Mouse (Mus musculus) c-Kit-positive CD71-negative TER-119-negative erythroid progenitor cells, embryonic 14.5 days (primary cell): ENCODE measurements at regions not wholly inside any gene's neighbourhood (a gene's known extent, or its start where the extent isn't known, plus 50 kb on each side); places are given as distances from the start of the nearest gene placed in this dataset.

ENCODE experiments used
- DNase-seq: peaks from one replicate; pipeline ENCODE4 v3.0.0-alpha.2; 2013; ENCODE audit warnings: low read depth

DNA sequence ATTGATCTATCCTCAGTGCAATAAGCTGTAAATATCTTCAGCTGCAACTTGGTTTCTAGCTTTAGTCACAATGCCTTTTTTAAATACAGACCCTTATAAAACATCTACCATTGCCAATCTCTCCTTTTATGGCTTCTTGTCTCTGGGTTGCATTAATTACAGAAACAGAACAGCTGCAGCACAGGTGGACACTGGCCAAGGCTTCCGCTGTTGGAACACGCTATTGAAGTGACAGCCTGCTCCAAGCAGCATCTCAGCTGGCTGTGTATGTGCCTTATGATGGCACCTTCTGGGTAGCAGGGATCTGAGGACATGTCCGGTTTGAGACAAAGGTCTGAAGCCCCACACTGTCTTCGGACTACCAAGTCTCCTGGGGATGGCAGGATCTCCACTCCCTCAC lies 207.1 kb upstream of the Plpp4 start:
- DNase-seq = no peak

DNA sequence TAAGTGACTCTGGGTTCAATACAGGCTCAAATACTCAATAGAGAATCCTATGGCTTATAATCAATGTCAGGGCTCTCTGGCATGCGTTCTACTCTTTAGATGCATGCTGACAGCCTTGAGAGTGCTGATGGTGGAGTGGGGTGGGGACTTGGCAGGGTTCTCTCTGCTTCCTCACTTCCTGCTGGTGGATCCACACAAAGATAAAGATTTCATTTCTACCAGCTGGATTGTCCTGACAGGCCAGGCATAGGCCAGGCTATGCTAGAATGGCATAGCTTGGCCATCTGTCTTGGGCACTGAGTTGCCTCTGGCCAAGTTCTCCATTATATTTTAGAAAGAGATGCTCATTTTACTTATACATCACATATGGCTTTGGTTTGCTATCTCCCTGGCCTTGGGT lies 206.2 kb upstream of the Plpp4 start:
- DNase-seq = no peak

DNA sequence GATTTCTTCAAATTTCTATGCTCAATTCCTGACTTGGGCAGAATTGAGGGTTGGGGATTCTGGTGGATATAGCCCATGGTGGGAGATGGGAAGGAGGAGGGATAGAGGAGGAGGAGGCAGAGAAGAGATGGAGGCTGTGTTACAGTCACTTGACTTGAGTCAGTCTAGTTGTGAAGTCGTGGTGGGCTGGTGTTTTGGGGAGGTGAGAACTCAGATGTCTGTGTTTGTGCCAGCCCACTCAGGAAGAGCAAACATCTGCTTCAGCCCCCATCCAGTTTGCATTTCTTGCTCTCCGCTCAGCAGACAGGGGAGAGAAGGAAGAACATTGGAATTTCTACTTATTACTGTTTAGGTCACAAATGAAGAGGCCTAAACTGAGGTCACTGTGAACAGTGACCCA lies 189.9 kb upstream of the Plpp4 start:
- DNase-seq = no peak

DNA sequence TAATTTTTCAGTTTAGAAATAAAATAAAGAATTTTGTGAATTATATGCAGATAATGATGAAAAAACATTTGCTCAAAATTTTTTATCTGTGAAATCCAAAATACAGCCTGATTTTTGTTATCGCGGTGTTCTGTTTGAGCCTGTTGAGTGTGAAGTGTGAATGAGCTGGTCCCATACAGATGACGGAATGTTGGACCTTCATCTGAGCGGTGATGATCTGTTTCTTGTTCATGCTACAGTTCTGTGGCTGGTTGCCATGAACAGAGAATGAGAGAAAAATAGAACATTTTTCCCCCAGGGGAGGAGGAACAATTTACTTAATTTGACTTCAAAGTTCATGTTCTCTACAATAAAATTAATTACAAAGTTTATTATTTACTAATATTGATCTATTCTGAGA lies 188.7 kb upstream of the Plpp4 start:
- DNase-seq = no peak

DNA sequence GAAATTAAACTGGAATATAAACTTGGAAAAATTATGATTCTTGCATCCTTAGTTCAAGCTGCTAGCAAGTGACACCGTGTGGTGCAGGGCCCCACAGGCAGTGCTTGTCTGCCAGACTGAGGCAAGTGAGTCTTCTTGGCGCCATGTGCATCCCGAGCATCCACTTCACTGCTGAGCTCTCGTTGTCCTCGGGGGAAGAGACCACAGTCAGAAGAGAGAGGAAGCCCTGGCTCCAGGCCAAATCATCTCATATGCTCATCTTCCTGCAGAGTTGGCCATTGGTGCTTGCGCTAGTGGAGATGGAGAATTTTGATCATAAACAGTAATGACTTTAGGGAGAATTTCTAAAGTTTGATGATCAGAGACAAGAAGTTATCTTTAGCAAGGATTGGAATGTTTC lies 177.0 kb upstream of the Plpp4 start:
- DNase-seq = no peak

DNA sequence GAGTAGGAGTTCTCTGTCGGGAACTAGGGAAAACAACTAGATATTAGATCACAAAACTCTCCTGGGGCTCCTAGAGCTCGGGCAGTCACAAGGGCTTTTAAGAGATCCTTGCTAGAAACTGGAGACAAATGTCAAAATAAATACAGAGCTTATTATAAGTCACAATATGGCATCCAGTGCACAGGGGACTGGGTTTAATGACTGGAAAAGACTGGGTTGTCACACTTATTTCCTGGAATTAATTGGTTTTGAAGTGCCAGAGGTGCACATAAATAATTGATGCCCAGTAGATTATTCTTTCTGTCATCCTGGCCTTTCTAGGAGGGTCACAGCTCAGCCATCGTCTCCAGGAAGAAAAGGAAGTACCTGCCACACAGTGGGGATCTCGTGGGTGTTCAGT lies 165.4 kb upstream of the Plpp4 start:
- DNase-seq = no peak

DNA sequence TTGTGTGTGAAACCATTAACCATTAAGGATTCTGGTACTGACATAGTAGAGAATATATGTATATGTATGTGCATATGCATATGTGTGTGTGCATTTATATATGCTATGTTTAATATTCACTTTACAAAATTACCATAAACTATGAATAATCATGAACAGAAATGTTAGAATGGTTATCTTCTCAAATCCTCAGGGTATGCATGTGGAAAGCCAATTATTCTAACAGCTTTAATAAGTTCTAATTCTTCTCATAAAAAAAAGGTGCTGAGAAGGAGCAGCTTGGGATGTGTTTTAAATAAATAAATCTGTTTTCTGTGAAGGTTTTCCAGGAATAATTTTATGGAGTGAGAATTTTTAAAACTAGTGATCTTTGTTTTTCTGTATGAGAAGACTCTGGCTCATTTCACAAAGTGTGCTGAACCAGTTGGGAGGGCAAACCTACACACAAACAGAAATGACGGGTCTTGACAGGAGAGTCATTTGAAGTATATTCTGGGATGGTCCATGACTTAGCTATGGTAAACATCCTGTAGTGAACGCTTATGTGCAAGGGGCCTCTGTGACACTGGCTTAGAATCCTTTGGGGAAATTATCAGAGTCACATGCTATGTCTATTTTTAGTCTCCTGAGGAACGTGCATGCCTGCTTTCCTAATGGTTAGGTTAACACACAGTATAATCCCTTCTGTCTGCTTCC lies 160.3 kb upstream of the Plpp4 start:
- DNase-seq = no peak

DNA sequence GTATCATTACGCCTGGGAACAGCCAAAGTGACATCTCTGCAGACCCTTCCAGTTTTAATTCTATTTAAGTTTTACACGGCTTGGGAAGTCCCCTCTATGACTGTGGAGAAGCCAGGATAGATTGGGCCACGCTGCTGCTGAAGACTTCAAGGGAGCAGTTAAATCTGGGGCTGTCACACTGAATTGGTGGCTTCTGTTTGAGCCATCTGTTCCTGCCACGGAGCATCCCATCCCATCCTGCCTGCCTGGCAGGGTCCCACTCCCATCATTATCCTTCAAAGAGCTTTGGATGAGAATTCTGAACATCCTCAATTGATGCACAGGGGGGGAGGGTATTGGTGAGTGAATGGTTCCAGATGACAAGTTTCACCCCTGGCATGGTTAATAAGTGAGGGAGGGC lies 154.4 kb upstream of the Plpp4 start:
- DNase-seq = no peak

DNA sequence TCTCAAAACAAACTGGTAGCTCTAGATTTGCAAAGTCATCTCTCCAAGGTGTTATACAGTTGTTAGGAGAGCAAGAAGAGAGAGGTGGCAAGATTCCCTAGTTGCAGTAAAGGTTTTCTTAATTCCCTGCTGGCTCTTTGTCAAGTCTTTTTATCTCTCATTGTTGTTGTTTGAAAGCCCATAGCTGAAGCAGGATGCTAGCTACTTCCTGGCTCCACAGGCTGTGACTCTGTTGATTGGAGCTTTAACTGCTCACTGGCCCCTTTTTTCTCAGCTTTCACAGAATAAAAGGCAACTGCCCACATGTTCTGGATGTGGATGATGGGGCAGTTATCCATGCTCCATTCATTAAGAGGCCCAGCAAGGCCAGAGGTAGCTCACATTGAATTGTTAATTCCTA lies 122.7 kb upstream of the Plpp4 start:
- DNase-seq = no peak

DNA sequence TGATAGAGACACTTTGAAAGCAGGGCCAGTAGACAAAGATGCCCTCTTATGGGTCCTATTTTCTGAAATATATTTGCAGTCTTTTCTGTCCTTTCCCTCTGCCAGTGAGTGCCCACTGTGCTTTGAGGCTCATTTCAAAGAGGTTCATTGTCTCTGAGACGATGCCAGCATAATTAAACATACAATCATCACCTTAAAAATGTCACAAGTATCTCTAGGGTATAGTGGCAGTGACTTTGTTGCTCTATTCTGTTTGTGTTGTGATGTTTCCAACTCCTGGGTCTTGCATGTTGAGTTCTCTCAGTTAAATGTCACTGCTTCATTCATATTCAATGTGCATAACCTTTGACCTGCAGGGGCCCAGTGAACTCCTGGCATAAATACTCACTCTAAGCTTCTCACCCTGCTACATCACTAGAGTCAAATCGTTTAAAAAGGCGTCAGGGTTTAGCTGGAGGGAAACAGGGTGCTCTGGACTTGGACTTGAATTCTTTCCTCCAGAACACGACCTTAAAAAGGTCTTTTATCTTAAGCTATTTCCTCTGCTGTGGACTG lies 122.1 kb upstream of the Plpp4 start:
- no peak for DNase-seq

DNA sequence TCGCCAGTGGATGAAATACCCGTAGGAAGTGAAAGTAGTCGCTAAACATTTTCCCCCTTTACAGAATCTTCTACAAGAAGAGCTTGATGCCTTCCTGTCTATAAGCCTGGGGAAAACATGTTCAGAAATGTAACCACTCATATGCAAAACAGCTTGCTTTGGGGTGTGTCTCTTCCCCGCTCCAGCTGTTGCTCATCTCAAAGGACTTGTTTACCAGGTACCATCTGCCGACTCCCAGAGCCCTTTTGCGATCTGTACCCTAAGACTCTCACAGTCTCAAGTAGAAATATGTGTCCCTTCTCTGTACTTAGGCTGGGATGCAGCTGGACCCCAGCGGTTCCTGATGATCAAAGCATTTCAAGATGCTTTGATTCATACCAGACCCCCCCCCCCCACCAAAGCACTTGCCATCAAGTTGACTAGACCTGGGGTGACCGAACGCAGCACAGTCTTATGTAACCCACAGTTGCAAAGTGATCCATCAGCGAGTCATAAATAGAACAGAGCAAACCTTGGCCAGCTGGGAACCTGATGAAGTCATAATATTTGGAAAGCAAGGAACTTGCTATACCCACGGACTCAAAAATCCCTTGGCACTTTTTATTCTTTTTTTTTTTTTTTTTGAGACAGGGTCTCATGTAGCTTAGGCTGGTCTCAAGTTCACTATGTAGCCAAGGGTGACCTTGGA lies 119.4 kb upstream of the Plpp4 start:
- DNase-seq = no peak

DNA sequence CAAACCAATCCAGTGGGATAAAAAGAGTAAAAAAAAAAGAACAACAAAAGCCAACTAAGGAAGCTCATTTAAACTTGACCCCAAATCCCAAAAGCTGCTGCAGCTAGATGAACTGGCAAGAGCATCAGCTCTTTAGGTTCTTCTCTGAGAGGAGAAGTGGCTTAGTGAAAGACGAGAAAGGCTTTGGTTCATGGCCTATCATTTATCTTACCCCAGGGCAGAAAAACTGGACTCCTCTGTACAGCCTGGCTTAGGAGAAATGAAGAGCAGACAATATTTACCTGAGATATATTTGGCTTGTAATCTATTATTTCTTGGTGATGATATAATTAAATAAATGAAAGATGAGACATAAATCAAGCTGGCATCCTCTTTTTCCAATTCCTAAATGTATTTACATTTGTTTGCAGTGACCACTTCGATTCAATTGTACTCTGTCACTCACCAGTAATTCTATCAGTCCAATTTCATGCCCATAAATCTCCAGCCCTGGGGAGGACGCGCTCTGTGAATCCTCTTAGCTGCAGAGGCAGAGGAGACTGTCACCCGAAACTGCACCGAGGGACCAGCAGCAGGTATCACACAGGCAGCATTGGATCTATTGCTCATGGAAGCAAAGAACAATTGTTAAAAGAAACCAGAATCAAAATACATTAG lies 114.8 kb upstream of the Plpp4 start:
- DNase-seq = no peak

DNA sequence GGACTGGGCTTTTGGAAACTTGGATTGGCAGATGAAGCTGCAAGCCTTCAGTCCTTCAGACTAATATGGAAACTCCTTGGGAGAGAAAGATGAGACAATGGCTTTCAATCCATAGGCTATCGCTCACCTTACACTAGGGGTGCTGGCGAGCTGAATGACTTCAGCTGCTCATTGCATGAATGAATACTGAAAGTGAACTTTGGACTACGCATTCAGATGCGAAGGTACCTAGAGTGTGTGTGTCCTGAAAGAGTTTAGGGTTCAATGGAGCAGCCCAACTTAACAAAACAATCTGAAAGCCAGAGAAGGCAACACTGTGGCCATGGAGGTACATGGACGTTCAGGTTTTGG lies 114.3 kb upstream of the Plpp4 start:
- DNase-seq = no peak

DNA sequence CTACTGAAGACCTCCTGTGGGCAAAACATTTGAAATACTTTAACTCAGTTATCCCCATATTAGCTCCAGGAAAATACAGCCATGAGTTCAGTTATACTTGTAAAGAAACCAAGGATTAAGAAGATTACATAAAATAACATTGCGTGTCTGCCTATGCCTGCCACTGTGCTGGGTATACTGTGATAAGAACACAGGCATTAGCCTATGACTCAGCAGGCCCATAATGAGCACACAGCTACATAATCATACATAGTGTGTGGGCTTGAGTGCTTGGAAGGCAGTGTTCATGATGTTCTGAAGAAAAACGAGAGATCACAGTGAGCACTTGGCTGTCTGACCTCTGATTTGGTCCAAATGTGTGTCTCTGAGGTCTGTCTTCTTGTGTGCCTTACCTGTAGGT lies 101.3 kb upstream of the Plpp4 start:
- DNase-seq = no peak

DNA sequence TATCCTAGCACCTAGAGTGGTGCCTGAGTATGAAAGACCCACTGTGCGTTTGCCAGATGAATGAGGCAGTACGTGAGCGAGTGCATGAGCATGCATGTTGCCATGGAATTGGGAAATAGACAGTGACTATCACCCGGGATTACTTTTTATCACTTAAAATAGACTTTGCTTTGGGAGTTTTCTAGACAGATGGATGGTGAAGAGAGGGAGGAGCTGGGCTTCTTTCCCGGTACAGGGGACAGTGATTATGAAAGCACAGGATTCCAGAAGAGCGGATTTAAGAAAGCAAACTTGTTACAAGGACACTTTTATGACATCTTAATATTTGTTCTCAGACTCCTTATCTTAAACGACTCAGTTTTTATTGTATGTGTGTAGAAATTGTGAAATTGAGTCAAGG lies 86.9 kb upstream of the Plpp4 start:
- no peak for DNase-seq

DNA sequence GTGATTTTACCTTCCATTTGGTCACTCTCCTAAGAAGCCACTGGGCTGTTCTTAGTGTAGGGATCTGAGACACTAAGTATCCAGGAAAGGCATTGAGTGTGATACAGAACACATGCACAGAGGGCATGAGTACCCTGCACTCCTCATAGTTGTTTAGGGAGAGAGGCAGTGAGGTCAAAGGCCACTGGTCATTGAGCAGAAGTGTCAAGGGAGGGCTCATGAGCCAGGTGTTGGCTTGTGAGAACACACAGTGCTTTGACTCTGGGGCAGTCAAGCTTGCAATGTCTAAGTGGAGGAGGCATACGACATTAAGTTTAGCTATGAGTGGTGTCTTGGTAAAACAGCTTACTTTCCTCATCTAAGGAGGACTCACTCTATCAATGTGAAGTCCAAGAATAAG lies 65.9 kb upstream of the Plpp4 start:
- no peak for DNase-seq

DNA sequence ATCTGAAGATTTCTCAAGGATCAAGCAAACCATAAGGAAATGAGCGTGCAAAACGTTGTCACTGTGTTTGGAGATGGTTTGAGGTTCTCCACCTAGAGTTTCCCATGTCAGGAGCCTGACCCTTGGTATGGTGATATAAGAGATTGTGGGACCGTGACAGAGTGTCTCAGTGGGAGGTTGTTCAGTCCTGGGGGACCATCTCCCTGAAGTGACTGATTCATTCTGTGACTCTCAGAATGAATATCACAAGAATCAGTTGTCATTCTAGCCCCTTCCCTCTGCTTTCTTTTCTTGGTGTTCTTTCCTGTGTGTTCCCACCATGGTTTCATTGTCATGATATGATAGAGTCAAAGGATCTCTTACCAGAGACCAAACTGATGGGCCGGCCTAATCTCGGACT lies 49.8 kb upstream of the Plpp4 start:
- no peak for DNase-seq
